Mouse (Mus musculus) C3H10T1/2 (cell line): ENCODE data around the gene Taldo1. TPM values are rescaled to one million over a fixed set of nuclear protein-coding genes. Genes with fewer than 3 reads are reported as not detected.

Experiments
- polyA plus RNA-seq, 2 experiments: library from polyadenylated mRNA; unstranded; fragments of >200 nt; fragmentation: generic; extraction: Trizol; gene quantifications; one replicate each; pipeline ENCODE4 v1.2.1; 2012; ENCODE audit warnings: missing spikeins in 2 of 2

Gene Taldo1
- 100 to 1,000 TPM; 168 to 274 TPM for polyA plus RNA-seq

DNA sequence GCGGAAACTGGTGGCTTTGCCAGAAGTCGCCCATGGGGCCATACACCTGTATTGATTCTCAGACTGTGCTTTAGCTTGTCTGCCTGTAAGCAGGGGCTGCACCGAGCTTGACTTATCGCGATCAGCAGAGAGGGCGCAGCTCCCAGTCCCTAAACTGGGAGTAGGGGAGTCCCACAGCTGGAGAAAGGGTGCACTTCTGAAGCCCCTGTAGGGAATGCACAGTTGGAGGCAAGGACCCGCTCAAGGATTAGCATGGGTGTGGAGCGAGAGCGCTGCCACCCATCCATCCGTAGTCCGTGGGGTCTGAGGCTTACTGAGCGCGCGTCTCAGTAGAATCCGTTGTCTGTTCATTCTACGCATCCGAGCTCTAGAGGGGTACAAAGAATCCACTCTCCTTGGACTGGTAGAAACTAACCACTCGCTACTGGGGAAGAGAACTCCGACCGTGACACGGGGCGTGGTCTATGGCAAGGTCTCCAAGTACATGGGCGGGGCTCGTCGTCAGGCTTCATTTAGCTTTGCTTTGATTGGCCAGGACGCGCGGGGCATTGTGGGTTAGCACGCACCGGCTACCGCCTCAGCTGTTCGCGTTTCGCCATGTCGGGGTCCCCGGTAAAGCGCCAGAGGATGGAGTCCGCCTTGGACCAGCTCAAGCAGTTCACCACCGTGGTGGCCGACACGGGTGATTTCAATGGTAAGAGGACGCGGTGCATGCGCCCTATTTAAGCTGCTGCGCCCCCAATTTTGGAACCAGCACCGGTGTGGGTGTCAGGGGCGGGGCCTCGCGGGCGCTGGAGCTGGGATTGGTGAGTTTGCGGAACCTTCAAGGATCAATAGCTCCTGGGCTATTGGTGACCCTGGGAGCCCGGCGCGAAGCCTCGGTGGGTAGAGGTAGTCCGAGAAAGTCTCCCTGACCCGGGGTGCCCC, at the start of gene Taldo1:
Gene Taldo1, plus strand, starts transcription at position 575 of the 927 bp plus-strand sequence.

DNA sequence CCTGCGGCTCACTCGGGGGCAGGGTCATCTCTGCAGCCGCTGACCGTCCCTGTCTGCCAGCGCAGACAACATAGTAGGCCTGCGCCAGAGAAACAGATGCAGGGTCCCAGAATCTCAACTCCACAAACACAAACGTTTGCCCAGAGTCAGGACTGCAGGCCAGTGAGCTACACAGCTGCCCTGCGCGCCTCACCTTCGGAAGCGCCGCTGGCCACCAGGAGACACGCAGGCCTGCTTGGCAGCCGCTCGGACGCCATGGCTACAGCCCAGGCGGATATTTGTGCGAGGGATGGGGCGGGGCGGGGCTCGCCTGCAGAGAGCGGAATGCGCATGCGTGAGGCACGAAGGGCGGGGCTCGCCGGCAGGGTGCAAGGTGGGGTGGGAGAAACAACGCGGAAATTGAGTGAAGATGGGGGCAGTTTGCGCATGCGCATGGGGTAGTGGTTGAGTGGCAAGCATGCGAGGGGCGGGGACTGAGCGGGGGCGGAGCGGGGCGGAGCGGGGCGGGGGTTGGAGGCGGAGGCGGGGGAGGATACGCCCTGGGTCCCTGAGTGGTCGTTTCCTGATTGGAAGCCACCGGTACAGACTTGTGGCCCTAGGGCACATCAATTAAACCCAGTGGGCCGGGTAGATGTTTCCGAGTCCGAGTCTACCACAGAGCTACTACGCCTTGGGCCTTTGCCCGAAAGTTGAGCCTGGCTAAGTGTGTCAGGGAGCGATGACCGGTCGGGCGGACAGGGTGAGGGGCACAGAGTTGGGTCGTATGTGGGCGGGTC, 22.0 kb downstream of the Taldo1 start, which contains the start of gene Gatd1:
Gene Gatd1, minus strand, starts transcription at position 328 of the 776 bp plus-strand sequence.

DNA sequence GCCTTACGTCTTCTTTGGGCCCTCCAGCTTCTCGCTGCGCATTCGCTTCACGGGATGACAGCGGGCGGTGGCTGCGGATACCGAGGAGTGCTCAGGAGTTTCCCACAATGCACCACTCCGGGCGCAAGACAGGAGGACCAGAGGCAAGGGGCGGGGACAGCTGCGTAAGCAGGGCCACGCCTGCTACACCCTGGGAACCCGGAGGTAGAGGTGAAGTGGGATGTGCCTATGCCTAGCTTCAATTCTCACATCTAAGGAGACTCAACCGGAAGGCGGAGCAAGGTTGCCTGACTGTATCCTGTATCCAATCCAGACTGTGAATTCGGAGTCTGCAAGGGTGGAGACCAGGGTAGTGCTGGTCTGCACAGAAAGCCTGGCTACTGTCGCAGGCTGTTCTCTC, 37.3 kb downstream of the Taldo1 start, which contains the start of gene Cend1:
Gene Cend1, minus strand, starts transcription at position 182 of the 400 bp plus-strand sequence.

DNA sequence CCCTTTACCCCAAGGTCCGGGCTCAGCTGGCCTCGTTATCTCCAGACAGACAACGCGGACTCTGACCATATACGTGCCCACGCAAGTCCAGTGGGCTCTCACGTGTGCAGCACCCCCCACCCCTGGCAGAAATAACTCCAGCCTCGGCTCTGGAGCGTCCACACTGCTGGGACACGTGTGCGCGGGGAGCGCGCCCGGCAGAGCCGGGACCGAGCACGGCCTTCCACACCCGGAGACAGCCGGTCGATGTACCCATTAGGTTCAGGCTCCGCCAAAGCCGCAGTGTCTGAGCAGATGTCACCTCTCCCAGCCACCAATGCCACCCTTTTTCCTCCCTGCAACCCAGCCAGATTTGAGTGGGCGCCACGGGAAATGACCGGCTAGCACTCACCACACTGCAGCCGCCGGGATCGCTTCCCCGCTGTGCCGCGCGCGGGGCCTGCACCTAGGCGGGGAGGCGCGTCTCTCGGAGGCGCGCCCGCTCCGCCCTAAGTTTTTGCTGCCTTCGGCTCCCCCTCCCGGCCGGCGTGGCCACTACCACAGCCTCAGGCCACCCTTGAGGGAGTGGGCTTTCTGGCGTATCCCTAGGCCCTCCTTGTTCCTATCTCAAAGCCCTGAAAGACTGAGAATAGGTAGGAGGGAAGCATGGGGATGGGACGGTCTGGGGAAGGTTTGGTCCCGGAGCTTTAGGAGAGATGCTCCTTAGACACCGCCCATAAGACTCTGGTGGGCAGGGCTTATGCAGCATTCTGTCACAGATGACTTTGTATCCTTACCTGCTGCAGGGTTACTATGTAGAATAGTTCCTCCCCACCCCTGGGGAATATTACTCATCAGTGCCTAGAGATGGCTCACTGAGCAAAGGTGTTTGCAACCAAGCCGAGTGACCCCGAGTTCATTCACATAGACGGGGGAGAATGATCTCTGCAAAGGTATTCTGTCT, 45.5 kb downstream of the Taldo1 start, which contains the start of gene Slc25a22:
Gene Slc25a22, minus strand, starts transcription at position 715 of the 943 bp plus-strand sequence.

DNA sequence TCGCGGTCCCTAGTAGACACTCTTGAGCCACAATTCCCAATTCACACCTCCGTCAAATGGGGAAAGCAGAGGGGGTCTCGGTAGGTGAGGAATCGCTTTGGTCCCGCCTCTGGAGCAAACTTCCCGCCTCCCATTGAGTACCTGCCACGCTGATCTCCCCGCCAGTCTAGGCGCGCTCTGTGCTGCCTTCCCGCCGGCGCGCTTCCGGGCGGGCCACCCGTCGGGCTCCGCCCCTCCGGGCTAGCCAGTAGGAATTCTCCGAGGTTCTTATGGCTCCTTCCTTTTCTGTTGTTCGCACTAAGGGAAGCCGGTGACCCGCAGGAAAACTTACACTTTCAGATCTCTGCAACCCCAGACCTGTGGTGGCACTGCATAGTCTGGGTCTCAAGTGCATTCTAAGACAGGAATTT, 51.8 kb downstream of the Taldo1 start, which contains the start of gene Pidd1:
Gene Pidd1, minus strand, starts transcription at position 198 of the 410 bp plus-strand sequence.

DNA sequence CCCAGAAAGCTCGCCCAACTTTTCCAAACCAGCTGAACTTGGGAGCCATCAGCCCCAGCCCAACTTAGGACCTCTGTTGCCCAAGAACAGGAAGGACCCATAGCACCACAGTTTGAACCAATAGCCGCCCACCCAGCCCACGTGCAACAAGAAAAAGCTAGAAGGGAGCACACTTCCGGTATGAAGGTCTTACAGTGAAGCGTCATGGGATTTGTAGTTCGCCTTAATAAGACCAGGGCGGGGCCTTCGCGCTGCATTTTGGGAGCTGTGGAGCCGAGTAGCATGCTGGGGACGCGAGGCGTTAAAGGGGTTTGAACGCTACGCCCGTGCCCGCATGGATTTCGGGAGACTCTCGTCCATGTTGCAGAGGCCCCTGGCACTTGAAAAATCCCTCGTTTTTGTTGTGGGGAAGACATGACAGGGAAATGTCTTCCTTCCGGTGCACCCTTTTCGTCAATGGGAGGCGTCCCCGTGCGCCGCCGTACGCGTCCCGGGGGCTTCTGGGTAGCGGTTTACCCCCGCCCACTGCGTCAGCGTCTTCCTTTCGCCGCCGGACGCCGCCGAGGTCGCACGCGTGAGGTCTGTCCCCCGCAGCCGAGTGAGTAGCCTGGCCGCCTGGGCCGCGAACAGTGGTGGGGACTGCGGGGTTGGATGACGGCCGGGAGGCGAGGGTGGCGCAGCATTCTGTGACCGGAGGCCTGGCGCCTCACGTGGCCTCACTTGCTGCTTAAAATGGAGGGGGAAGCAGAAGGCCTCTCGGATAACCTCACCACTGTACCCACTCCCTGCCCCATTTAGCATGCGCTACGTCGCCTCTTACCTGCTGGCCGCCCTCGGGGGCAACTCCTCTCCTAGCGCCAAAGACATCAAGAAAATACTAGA, 55.4 kb downstream of the Taldo1 start, which contains the start of gene Rplp2:
Gene Rplp2, plus strand, starts transcription at position 261 of the 882 bp plus-strand sequence.

Other genes starting within 250 kb of the Taldo1 start
- 100 to 1,000 TPM; 241 to 367 TPM for gene Rnh1, start 219.3 kb upstream of the Taldo1 start, polyA plus RNA-seq
- 100 to 1,000 TPM; 103 to 394 TPM for gene Hras, start 198.2 kb upstream of the Taldo1 start, polyA plus RNA-seq
- 1 to 10 TPM; 1.1 to 9.3 TPM for gene Lrrc56, start 198.0 kb upstream of the Taldo1 start, polyA plus RNA-seq
- under 1 TPM; 0.01 to 0.06 TPM for gene Lmntd2, start 178.1 kb upstream of the Taldo1 start, polyA plus RNA-seq
- 10 to 100 TPM; 18.3 to 22.5 TPM for gene Rassf7, start 176.3 kb upstream of the Taldo1 start, polyA plus RNA-seq
- 10 to 100 TPM; 37.5 to 55.7 TPM for gene Phrf1, start 163.4 kb upstream of the Taldo1 start, polyA plus RNA-seq
- gene Irf7, start 125.7 kb upstream of the Taldo1 start, polyA plus RNA-seq: 1 to 10 TPM in 1 of 2 experiments, under 1 TPM in 1; 0.70 to 6.4 TPM
- gene Cdhr5, start 115.4 kb upstream of the Taldo1 start, polyA plus RNA-seq: under 1 TPM in 1 of 2 experiments, not detected in 1; 0.04 TPM
- gene Sct, start 113.1 kb upstream of the Taldo1 start, polyA plus RNA-seq: not detected
- gene Drd4, start 100.2 kb upstream of the Taldo1 start, polyA plus RNA-seq: under 1 TPM in 1 of 2 experiments, not detected in 1; 0.04 TPM
- gene Deaf1, start 64.5 kb upstream of the Taldo1 start, polyA plus RNA-seq: 10 to 100 TPM; 21.2 to 45.8 TPM
- gene Tmem80, start 64.5 kb upstream of the Taldo1 start, polyA plus RNA-seq: 10 to 100 TPM; 27.0 to 32.8 TPM
- 1 to 10 TPM in 1 of 2 experiments, under 1 TPM in 1; 0.15 to 1.3 TPM for gene Eps8l2, start 53.3 kb upstream of the Taldo1 start, polyA plus RNA-seq
- 10 to 100 TPM; 19.0 to 44.3 TPM for gene Gatd1, start 21.9 kb downstream of the Taldo1 start, polyA plus RNA-seq
- under 1 TPM in 1 of 2 experiments, not detected in 1; 0.02 TPM for gene Cend1, start 37.3 kb downstream of the Taldo1 start, polyA plus RNA-seq
- gene Slc25a22, start 45.7 kb downstream of the Taldo1 start, polyA plus RNA-seq: 10 to 100 TPM in 1 of 2 experiments, 1 to 10 TPM in 1; 5.8 to 13.9 TPM
- gene Pidd1, start 51.8 kb downstream of the Taldo1 start, polyA plus RNA-seq: 1 to 10 TPM; 4.1 to 5.6 TPM
- gene Rplp2, start 55.2 kb downstream of the Taldo1 start, polyA plus RNA-seq: over 10,000 TPM in 1 of 2 experiments, 1,000 to 10,000 TPM in 1; 3,471 to 11,217 TPM
- 10 to 100 TPM; 28.5 to 35.1 TPM for gene Pnpla2, start 63.0 kb downstream of the Taldo1 start, polyA plus RNA-seq
- 1 to 10 TPM; 5.3 to 8.3 TPM for gene Cracr2b, start 68.9 kb downstream of the Taldo1 start, polyA plus RNA-seq
- 100 to 1,000 TPM; 161 to 178 TPM for gene Cd151, start 75.2 kb downstream of the Taldo1 start, polyA plus RNA-seq
- 100 to 1,000 TPM in 1 of 2 experiments, 10 to 100 TPM in 1; 73.2 to 208 TPM for gene Polr2l, start 82.9 kb downstream of the Taldo1 start, polyA plus RNA-seq
- gene Tspan4, start 83.0 kb downstream of the Taldo1 start, polyA plus RNA-seq: 100 to 1,000 TPM; 245 to 411 TPM
- 10 to 100 TPM; 21.6 to 42.3 TPM for gene Chid1, start 147.7 kb downstream of the Taldo1 start, polyA plus RNA-seq
- gene Ap2a2, start 170.0 kb downstream of the Taldo1 start, polyA plus RNA-seq: 10 to 100 TPM; 41.6 to 67.1 TPM